Mouse (Mus musculus) forebrain, embryonic 13.5 days (tissue): ENCODE results near the gene Gimap1. TPM values are rescaled to one million over a fixed set of nuclear protein-coding genes. Genes with fewer than 3 reads are reported as not detected.
A peak's percentile ranks its signal among the peaks of the same experiment; 100 is the strongest.

Source experiments
- ATAC-seq: fragments of 200-750 bp; cut with Nextera tagmentation; 2 replicates; pipeline ENCODE4 v1.8.0; 2017
- H3K27ac ChIP-seq: fragments of 300-500 bp; sonication (generic); 2 replicates; pipeline ENCODE4 v1.5.1; 2015; ENCODE audit warnings: inconsistent platforms, mild to moderate bottlenecking, moderate library complexity
- H3K27me3 ChIP-seq: fragments of 300-500 bp; sonication (generic); 2 replicates; pipeline ENCODE4 v1.6.1; 2015; ENCODE audit warnings: mild to moderate bottlenecking, inconsistent platforms
- H3K36me3 ChIP-seq: fragments of 300-500 bp; sonication (generic); 2 replicates; pipeline ENCODE4 v1.6.1; 2015; ENCODE audit warnings: mild to moderate bottlenecking, inconsistent platforms; ENCODE audit not compliant: poor library complexity, severe bottlenecking
- H3K4me1 ChIP-seq: fragments of 300-500 bp; sonication (generic); 2 replicates; pipeline ENCODE4 v1.6.1; 2015; ENCODE audit warnings: inconsistent platforms
- H3K4me2 ChIP-seq: fragments of 300-500 bp; sonication (generic); 2 replicates; pipeline ENCODE4 v1.6.1; 2015; ENCODE audit warnings: inconsistent platforms, mild to moderate bottlenecking, moderate library complexity
- H3K4me3 ChIP-seq: fragments of 300-500 bp; sonication (generic); 2 replicates; pipeline ENCODE4 v1.5.1; 2015; ENCODE audit warnings: mild to moderate bottlenecking, inconsistent platforms
- H3K9ac ChIP-seq: fragments of 300-500 bp; sonication (generic); 2 replicates; pipeline ENCODE4 v1.6.1; 2015; ENCODE audit warnings: mild to moderate bottlenecking, inconsistent platforms
- H3K9me3 ChIP-seq: fragments of 300-500 bp; sonication (generic); replicated peaks from 2 replicates; pipeline ENCODE4 v1.6.1; 2016; ENCODE audit warnings: inconsistent platforms
- WGBS: fragments of 180-500 bp; shearing (Covaris S2); methylation state at CpG from one replicate; pipeline ENCODE4 v1.1.7; 2015; 5-methylcytosine and 5-hydroxymethylcytosine counted together
- polyA plus RNA-seq: library from polyadenylated mRNA; unstranded; fragments of >200 nt; fragmentation: Nextera tagmentation; extraction: Ambion mirVana; gene quantifications from 2 replicates; pipeline ENCODE4 v1.2.1, GENCODE M21; 2015

Gimap1 gene
- polyA plus RNA-seq, 1 experiment from 2014 or later, result 4.1 TPM

DNA sequence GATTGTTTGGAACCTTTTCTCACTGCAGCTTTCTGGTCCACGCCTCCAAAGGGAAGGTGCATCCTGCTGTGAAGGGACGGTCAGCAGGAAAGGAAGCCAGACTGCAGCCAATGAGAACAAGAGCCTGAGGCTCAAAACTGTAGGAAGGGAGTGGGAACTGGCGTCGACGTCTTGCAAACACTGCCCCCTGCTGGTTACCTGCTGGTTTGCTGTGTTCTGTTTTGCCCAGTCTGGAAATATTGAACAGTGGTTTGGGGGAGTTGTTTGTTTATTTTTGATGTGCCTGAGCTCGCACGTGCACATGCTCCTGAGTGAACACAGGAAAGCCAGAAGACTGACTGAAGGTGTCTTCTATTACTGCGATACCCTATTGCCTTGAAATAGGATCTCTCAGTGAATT is 33.2 kb downstream of the Gimap1 start:
- Histone ChIP-seq H3K9ac (no peak overlapping the region), H3K9me3 (no peaks in the 10 kb centered on the region), H3K36me3 (no peaks in the 10 kb centered on the region), H3K4me3 (no peak overlapping the region), H3K4me2 (no peak overlapping the region), H3K27me3 (no peaks in the 10 kb centered on the region), H3K27ac (no peak overlapping the region), H3K4me1 (no peaks in the 10 kb centered on the region)
- WGBS, result 9% methylated on average over 8 of the region's 8 CpGs
- peak; percentile 55; the same call in 1 of the 2 replicates for ATAC-seq

DNA sequence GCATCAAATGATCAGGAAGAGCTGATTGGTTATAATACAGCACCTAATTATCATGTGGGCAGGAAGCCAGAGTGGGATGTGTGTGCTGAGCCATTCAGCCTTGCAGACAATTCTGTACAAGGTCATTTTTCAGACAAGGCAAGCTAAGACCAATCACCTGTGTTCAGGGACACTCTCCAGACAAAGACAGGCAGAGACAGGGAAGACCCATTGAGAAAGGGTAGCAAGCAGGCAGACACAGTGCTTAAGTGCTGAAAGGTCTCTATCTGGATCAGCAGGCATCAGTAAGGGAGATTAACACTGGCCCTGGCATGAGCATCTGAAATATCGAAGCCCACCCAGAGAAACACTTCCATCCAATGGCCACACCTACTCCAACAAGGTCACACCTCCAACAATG is 45.6 kb downstream of the Gimap1 start:
- no peak for ATAC-seq

DNA sequence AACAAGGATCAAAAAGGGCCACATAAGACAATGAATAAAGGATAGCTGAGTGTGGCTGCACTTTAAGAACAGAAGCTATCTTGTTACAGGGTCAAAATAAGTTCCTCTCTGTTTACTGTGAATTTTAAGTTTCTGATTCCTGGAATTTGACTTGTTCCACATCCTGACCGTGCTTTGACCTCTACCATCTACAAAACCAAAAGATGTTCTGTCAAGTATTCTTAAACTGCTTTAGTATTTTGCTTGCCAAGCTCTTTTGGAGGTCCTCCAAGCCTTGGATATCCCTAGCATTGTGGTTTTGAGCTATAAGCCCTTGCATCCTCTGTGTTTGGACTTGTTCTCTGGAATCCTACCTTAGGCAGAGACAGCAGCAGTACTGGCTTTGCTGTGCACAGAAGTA is 46.3 kb downstream of the Gimap1 start:
- Histone ChIP-seq H3K27me3 (no peaks in the 10 kb centered on the region), H3K9ac (no peak overlapping the region), H3K36me3 (no peaks in the 10 kb centered on the region), H3K4me2 (no peak overlapping the region), H3K4me3 (no peak overlapping the region), H3K27ac (no peak overlapping the region), H3K4me1 (no peaks in the 10 kb centered on the region), H3K9me3 (no peaks in the 10 kb centered on the region)
- ATAC-seq, result no peak
- WGBS, result 65% methylated on average over 1 of the region's 1 CpGs

More for the DNA sequence above, 45.6 kb downstream of the Gimap1 start:
- Histone ChIP-seq H3K4me3 (no peak overlapping the region), H3K4me1 (no peaks in the 10 kb centered on the region), H3K27ac (no peak overlapping the region), H3K9me3 (no peaks in the 10 kb centered on the region; the same call in 1 of the 2 replicates), H3K4me2 (no peak overlapping the region), H3K9ac (no peak overlapping the region), H3K36me3 (no peaks in the 10 kb centered on the region), H3K27me3 (no peaks in the 10 kb centered on the region)
- WGBS, result 96% methylated on average over 1 of the region's 1 CpGs

DNA sequence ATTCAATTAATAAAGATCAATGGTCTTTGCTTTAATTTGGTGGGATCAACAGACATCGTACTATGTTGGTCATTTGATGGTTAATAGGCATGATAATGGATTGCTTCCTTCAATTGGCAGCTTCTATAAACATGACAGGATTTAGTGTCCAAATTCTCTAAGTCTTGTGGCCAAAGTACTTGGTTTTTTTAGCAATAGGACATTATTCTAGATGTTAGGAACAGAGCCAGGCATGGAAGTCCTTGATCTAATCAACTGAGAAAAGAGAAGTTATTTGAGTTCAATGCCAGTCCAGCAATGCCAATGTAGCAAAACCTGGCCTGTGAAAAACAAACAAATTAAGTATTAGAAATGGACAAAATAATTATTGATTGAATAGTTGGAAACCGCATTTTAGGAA is 46.7 kb downstream of the Gimap1 start:
- Histone ChIP-seq H3K9me3 (no peaks in the 10 kb centered on the region), H3K4me3 (no peak overlapping the region), H3K4me1 (no peaks in the 10 kb centered on the region), H3K9ac (no peak overlapping the region), H3K36me3 (no peaks in the 10 kb centered on the region), H3K27ac (no peak overlapping the region), H3K4me2 (no peak overlapping the region), H3K27me3 (no peaks in the 10 kb centered on the region)
- 83% methylated on average over 2 of the region's 2 CpGs for WGBS
- no peak for ATAC-seq

DNA sequence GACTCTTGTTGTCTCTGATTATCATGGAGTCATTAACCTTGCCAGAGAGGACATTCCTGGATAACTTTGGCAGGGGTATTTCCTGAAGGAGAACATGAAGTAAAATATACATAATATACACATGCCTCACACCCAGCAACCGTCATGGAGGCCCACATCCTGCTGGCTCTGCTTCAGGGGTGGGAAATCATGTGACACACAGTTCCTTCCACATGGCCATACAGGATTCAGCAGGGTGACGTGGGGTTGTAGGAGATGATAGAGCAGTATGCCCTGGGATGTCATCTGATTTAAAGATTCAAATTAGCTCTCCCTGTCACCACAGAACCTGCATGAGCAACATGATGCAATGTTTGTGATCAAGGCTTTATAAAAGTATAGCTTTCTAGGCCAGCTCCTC is 49.0 kb downstream of the Gimap1 start:
- Histone ChIP-seq H3K36me3 (no peaks in the 10 kb centered on the region), H3K27me3 (no peaks in the 10 kb centered on the region), H3K9ac (no peak overlapping the region), H3K27ac (no peak overlapping the region), H3K9me3 (no peaks in the 10 kb centered on the region), H3K4me3 (no peak overlapping the region), H3K4me2 (no peak overlapping the region), H3K4me1 (no peaks in the 10 kb centered on the region)
- ATAC-seq, result no peak
- WGBS, result 90% methylated on average over 2 of the region's 2 CpGs

Other genes with a start within 250 kb of the Gimap1 start
- 122 and 137 TPM in 2 replicates for gene Atp6v0e2, start 201.4 kb upstream of the Gimap1 start, polyA plus RNA-seq
- 12.5 and 13.4 TPM in 2 replicates for gene Lrrc61, start 184.3 kb upstream of the Gimap1 start, polyA plus RNA-seq
- gene Rarres2, start 166.3 kb upstream of the Gimap1 start, polyA plus RNA-seq, result 1.8 and 2.5 TPM in 2 replicates
- not detected in 2 replicates for gene Gm45021, start 149.4 kb upstream of the Gimap1 start, polyA plus RNA-seq
- 35.8 and 38.8 TPM in 2 replicates for gene Repin1, start 145.2 kb upstream of the Gimap1 start, polyA plus RNA-seq
- 1.7 TPM in 1 of 2 replicates, not detected in the other for gene Gm44965, start 145.1 kb upstream of the Gimap1 start, polyA plus RNA-seq
- 13.4 and 13.8 TPM in 2 replicates for gene Zfp775, start 137.0 kb upstream of the Gimap1 start, polyA plus RNA-seq
- gene AI854703, start 112.3 kb upstream of the Gimap1 start, polyA plus RNA-seq, result 3.1 and 5.4 TPM in 2 replicates
- 0.19 and 0.28 TPM in 2 replicates for gene Gimap8, start 91.8 kb upstream of the Gimap1 start, polyA plus RNA-seq
- gene Gimap9, start 62.9 kb upstream of the Gimap1 start, polyA plus RNA-seq, result 1.7 and 2.7 TPM in 2 replicates
- gene Gimap4, start 54.5 kb upstream of the Gimap1 start, polyA plus RNA-seq, result 1.9 and 2.2 TPM in 2 replicates
- 4.8 and 5.1 TPM in 2 replicates for gene Gimap6, start 30.8 kb upstream of the Gimap1 start, polyA plus RNA-seq
- 0.70 and 0.71 TPM in 2 replicates for gene Gm28053, start 20.4 kb upstream of the Gimap1 start, polyA plus RNA-seq
- gene Gimap7, start 20.4 kb upstream of the Gimap1 start, polyA plus RNA-seq, result not detected in 2 replicates
- gene Gimap5, start 7.1 kb downstream of the Gimap1 start, polyA plus RNA-seq, result 0.91 and 1.1 TPM in 2 replicates
- gene Gimap3, start 31.8 kb downstream of the Gimap1 start, polyA plus RNA-seq, result not detected in 2 replicates
- gene Tmem176a, start 101.9 kb downstream of the Gimap1 start, polyA plus RNA-seq, result 10.9 and 15.0 TPM in 2 replicates
- 92.1 and 97.6 TPM in 2 replicates for gene Tmem176b, start 102.4 kb downstream of the Gimap1 start, polyA plus RNA-seq
- gene Aoc1, start 133.8 kb downstream of the Gimap1 start, polyA plus RNA-seq, result not detected in 2 replicates
- gene 1600015I10Rik, start 190.8 kb downstream of the Gimap1 start, polyA plus RNA-seq, result not detected in 2 replicates
- gene Doxl2, start 235.9 kb downstream of the Gimap1 start, polyA plus RNA-seq, result not detected in 2 replicates
- not detected in 2 replicates for gene Svs1, start 247.8 kb downstream of the Gimap1 start, polyA plus RNA-seq